ENCODE assay signal across 18 mouse cellular contexts in genomic region chr7:132094666-132095065, GRCm38 (mm10). TPM values are rescaled to one million over a fixed set of nuclear protein-coding genes. Genes with fewer than 3 reads are reported as not detected.
DNase-seq lines count a peak whose midpoint lies in the region.
"Had no signal": no experiment of that assay in that cellular context is flagged by ENCODE, and none has a peak within 500 bp of the region (broad histone marks: within the 10 kb centered on the region; RNA-seq: fewer than 3 reads in every experiment).

No protein-coding gene starts in this region.

- intact Hi-C loops in gastrocnemius, postnatal 36 days (cut with DNase I) = no loop called here
- intact Hi-C loops in gastrocnemius, postnatal 14 days (cut with DNase I; ENCODE audit: low total_unique reads) = loop anchor here (10.0 kb wide), 1 partner anchor 110 kb away; no protein-coding TSS in a partner anchor

- DNase-seq in gastrocnemius, adult 18-20 months (ENCODE audit: low spot score) = peak; percentile 44
- no peak for DNase-seq in gastrocnemius, postnatal 36 days
- DNase-seq in gastrocnemius, postnatal 25 days = peak; percentile 27
- no peak for DNase-seq in gastrocnemius, postnatal 14 days
- DNase-seq in lung, adult 18-20 months = peak; percentile 4
- no peak for DNase-seq in lung, postnatal 25 days (ENCODE audit: low spot score)
- no peak for DNase-seq in liver
- DNase-seq: adrenal gland, adult 8-10 months; adrenal gland, postnatal 14 days; B cell, adult 2 months; cerebellum, adult 11-12 months; cerebellum, adult 8-10 months; cerebellum, adult 9-11 months; cerebellum, postnatal 14 days; cerebellum, postnatal 36 days; embryo, embryonic 11 days had no signal

RNA-seq across cellular contexts. Expression of gene Cpxm2, which starts 59.9 kb away (rescaled TPM):
- 1 to 10 TPM; 4.2 to 7.5 TPM for total RNA-seq in gastrocnemius, adult 18-20 months (2021)
- 1 to 10 TPM; 6.9 to 7.6 TPM for total RNA-seq in gastrocnemius, postnatal 36 days (2021)
- total RNA-seq in gastrocnemius, postnatal 25 days (2021) = 10 to 100 TPM in 1 of 2 experiments, 1 to 10 TPM in 1; 5.2 to 10.8 TPM
- 10 to 100 TPM; 12.7 to 13.3 TPM for total RNA-seq in gastrocnemius, postnatal 14 days (2021)
- total RNA-seq: CH12.LX; common myeloid progenitor, adult 5-6 weeks had no signal

Comparison
In these comparisons a context has a peak if more than half of its experiments do, and no peak if none do; other contexts are left out.
1. DNase-seq: peak in gastrocnemius, adult 18-20 months (single experiment), gastrocnemius, postnatal 25 days (single experiment) and lung, adult 18-20 months (2 of 2); none in gastrocnemius, postnatal 36 days (0 of 2), gastrocnemius, postnatal 14 days (single experiment), lung, postnatal 25 days (single experiment) and liver (single experiment).